Mouse (Mus musculus) embryo, embryonic 9.5 days (tissue): ENCODE data around the gene Plpp6.
A peak's percentile ranks its signal among the peaks of the same experiment; 100 is the strongest.

ENCODE experiments used
- DNase-seq: peaks from one replicate; pipeline ENCODE4 v3.0.0-alpha.2; 2017; ENCODE audit errors: extremely low spot score

Gene Plpp6

DNA sequence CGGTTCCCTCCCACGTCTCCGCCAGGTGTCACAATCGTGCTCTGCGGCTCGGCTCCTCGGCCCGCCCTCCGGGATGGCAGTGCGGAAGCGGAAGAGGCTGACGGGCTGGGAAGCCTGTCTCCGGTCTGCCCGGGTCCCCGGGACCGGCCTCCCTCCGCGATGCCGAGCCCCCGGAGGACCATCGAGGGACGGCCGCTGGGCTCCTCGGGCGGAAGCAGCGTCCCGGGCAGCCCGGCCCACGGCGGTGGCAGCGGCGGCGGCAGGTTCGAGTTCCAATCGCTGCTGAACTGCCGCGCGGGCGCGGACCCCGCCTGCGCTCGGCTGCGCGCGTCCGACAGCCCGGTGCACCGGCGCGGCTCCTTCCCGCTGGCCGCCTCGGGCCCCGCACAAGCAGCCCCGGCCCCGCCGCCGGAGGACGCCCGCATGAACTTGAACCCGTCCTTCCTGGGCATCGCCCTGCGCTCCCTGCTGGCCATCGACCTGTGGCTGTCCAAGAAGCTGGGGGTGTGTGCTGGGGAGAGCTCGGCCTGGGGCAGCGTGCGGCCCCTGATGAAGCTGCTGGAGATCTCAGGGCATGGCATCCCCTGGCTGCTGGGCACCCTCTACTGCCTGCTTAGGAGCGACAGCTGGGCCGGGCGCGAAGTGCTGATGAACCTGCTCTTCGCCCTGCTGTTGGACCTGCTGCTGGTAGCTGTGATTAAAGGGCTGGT lies at the start of gene Plpp6:
Gene Plpp6, plus strand, starts transcription at position 112 of the 710 bp plus-strand sequence.
- DNase-seq = peak; percentile 74

DNA sequence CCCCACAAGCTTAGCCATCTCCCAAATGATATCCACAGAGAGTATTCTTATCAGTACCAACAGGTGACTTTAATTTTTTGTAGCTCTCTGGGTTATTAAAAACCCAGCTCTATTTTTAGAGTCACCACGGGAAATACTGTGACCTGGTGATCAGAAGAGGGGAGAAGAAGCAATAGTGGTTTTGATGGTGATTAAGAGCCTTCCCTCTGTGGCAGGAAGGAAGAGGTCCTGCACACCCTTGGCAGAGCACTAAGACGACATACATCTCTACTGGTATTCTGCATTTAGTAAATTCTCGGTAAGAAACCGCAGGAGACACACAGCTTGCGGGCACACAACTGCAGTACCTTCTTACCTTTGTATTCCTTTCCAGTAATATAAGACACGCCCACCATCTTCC lies 49.2 kb upstream of the Plpp6 start:
- DNase-seq = no peak

GRCm38 (mm10) chr19:28915602-28916250 lies 48.0 kb upstream of the Plpp6 start:
- peak; percentile 11 for DNase-seq

DNA sequence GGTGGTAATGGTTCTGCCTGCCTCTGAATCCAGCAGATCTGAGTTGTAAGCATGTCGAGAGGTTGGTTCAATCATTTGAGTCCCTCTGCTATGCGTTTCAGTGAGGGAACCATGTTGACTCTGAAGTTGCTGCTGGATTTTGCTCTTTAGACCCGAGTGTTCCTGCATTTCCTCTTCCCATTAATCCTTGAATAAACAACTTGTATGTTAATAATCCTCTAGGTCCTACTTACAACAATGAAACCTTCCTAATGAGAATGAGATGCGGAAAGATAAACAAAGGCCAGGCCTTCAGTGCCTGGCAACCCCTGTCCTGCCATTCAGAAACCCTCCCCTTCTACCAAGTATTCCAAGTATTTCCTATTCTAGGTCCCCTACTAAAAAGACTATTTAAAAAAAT lies 47.3 kb upstream of the Plpp6 start:
- DNase-seq = no peak

GRCm38 (mm10) chr19:28917839-28918238 lies 45.9 kb upstream of the Plpp6 start:
- no peak for DNase-seq

DNA sequence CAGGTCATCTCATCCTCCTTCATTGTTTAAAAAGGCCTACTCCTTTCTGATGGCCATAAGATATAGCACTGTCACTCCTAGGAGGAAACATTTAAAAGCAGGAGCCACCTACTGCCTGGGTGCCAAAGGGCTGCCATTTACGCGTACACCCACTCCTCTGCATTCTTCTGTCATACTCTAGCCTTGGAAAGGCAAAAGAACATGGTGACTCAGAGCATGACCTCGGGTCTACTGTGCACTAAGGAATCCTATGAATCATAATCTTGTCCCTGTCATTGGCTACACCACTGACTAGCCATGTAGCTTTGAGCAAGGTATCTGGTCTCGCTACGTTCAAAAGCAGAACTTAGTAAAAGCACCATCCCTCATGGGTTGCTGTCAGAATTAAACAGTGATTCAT lies 37.4 kb upstream of the Plpp6 start:
- DNase-seq = no peak

DNA sequence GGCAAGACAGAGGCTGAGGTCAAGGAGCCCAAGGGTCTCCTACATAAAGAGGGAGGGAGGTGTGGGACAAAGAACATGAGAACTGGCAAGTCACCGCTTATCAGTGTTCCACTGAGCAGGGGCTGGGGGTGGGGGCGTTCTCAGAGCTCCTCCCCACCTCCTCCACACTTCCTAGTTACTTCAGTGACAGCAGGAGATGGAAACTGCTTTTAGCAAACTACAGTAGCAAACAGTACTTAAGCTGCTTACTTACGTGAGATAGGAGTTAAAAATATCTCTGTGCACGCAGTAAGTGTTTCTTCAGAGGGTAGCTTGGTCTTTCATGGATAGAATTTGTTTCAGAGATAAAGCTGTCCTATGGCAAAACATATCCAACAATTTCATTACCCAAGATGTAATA lies 36.4 kb upstream of the Plpp6 start:
- no peak for DNase-seq

DNA sequence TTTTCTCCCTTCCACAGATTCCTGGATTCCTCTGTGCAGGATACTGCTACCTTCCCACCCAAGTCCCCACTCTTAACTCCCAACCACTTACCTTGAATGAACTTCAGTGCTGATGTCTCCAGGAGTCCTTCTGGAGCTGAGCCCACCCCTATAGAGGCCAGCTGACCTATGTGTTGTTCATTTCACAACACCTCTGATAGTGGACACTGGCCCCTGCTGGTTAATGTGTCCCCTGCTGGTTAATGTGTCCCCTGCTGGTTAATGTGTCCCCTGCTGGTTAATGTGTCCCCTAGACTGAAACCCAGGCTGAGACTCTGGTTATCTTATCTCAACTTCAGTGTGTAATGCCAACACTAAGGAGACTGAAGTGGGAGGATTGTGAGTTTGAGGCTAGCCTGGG lies 34.7 kb upstream of the Plpp6 start:
- DNase-seq = no peak

DNA sequence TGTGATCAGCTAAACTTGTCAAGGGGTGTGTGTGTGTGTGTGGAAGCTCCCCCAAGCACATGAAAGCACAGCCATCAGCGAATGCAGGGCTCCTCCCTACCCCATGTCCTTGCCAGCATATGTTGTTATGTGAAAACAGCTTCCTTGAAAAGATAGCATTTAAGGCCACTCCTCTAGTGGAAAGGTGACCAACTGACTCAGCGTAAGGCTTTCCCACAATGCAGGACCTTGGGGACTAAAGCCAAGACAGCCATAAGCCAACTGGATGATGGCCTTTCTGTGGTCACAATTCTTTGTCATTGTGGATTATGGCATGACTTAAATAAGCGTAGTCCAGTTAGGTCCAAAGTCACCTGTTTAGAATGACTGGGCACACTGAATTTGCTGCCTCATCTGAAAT lies 28.9 kb upstream of the Plpp6 start:
- DNase-seq = no peak

GRCm38 (mm10) chr19:28940135-28940874 lies 23.4 kb upstream of the Plpp6 start:
- DNase-seq = no peak

- no peak for DNase-seq
Observed at GRCm38 (mm10) chr19:28941271-28941670, 22.5 kb upstream of the Plpp6 start.

GRCm38 (mm10) chr19:28946782-28947181 lies 17.0 kb upstream of the Plpp6 start:
- no peak for DNase-seq

DNA sequence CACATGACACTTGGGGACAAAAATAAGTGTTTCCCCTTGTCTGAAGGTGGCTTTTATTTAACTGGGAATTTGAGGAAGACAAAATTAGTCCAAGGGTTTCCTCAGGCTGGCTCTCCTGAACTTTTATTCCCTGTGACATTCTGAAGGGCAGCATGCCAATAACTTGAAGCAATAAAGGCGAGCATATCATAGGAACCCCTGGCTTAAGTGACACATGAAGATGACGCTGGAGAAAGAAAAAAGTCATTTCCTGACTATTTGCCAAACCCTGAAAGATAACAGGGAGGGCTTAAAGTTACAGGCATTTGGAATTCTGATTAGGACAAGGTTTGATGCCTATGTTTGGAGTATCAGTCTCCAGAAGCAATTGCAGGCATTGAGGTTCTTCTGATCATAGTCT lies 16.4 kb upstream of the Plpp6 start:
- DNase-seq = no peak

- no peak for DNase-seq
Observed at GRCm38 (mm10) chr19:28951251-28951650, 12.5 kb upstream of the Plpp6 start.

- no peak for DNase-seq
Observed at GRCm38 (mm10) chr19:28963113-28963512, 640 bp upstream of the Plpp6 start.

DNA sequence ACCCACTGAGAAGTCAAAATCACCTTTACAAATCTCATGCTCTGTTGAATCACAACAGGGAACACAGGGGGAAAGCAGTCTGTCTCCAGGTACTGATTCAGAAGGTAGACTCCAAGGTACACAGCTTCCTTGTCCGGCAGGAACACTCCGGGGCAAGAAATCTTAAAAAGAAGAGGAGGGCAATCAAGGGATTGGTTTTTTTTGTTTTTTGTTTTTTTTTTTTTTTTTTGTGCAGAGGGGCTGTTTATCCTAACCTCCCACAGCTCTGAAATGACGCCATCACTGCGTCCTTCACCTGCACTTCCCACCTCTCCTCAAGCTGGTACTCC lies 276 bp upstream of the Plpp6 start:
- no peak for DNase-seq

DNA sequence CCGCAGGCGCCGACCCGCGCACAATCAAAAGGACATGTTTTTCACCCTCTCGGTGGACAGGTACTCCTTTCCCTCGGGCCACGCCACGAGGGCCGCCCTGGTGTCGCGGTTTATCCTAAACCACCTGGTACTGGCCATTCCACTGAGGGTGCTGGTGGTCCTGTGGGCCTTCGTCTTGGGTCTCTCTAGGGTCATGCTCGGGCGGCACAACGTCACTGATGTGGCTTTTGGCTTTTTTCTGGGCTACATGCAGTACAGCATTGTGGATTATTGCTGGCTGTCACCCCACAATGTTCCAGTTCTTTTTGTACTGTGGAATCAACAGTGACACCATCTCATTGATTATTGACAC lies 775 bp downstream of the Plpp6 start:
- DNase-seq = no peak

GRCm38 (mm10) chr19:28967652-28968051 lies 3.9 kb downstream of the Plpp6 start, which contains the start of gene 4430402I18Rik:
Gene 4430402I18Rik (minus strand): TSS chr19:28967800.
- DNase-seq = peak; percentile 38

DNA sequence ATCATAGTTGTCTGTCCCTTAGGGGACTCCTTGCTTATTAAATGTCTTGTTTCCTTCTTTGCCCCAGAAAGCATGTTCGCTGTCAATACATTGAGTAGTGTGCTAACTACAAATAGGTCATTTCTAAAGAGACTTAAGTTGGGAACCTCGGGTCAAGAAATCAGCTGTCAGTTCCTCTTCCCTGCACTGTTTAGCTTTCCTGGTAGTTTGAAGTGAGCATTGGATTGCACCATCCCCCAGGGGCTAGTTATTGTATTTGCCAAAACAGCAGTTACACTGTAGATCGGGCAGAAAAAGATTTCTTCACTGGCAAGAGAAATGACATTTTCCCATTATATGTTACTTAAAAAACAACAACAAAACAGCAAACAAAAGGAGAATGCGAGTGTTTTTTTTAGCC lies 4.4 kb downstream of the Plpp6 start:
- no peak for DNase-seq

DNA sequence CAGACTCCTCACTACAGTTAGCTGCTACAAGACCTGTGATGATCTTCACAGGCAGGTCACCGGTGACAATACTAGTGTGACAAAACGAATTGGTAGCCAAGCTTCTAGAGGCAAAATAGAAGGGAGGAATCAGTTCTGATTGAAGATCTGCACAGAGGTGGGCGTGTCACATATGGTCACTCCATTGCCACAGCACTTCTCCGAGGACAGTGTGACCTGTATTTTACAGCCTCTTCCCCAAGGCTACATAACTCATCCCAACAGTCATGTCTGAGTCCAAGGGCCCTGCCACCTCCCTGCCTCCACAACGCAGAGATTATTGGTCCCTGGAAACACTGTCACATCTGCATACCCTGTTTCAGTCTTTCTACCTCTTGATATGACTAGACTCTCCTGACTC lies 5.5 kb downstream of the Plpp6 start:
- DNase-seq = no peak

DNA sequence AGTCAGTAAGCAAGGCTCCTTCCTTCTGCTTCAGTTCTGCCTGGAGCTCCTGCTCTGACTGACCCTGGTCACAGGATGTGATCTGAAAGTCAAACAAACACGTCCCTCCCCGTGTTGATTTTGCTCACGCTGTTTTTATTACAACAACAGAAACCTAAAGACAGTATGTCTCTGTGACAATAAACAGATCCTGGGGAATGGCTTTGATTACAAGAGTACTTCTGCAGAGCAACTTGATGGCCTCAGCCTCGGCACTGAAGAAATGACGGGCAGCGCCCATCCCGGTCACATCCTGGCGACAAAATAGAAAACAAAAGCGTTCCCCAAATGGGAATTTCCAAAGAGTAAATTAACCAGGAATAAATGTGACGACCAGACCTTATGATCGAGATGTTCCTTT lies 6.5 kb downstream of the Plpp6 start:
- peak; percentile 14 for DNase-seq

DNA sequence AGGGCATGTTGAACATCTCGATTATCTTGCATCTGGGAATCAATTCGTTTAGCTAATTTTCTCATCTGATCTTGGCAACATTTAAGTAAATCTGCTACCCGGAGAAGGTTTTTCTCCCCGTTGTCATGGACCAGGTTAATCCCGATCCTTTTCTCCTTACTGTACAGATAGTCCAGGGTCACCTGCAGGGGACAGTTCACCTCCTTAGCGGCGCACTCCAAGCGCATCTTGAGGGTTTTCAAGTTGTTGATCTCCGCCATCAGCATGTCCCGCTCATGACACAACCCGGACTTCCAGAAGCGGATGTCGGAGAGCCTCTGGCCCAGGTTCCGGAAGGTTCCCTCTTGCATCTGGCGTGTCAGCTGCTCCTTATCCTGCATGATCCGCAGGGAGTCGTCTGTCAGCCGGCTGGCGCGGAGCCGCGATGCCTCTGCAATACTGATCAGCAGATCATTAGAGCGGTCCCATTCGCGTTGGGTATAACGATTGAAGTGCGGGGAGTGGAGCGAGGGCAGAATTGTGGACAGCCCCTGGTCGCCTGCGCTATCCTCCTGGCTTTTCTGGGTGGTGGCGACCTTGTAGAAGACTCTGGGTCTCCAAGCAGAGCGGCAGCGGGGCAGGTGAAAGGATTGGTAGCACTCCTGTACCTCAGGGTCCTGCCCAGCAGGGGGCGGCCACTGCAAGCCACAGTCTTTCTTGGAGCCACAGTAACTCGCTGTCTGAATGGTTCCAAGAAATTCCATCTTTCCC lies 11.3 kb downstream of the Plpp6 start:
- peak; percentile 79 for DNase-seq
